Mouse (Mus musculus): ENCODE measurements around the gene Mesp2. TPM values are rescaled to one million over a fixed set of nuclear protein-coding genes. Genes with fewer than 3 reads are reported as not detected.

Mesp2 gene
- polyA plus RNA-seq, 1 experiment from 2014 or later: 1.7 TPM

DNA sequence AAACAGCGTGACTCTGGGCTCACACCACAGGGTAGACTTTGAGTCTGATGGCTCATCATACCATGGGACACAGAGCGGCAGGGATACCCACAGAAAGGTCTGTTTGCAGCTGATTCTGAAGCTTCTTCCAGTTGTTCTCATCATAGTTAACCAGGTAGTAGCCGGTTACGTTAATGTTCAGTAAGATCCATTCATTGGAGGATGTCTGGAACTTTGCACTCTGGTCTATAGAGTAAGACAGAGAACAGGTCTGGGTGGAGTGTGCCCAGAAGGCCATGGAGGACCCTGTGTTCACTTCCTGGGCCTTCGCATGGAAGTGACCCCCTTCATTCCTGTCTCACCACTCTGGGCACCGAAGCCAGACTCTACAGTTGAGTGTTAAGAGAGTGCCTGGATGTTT is 24.7 kb downstream of the Mesp2 start:
- no peak for ATAC-seq
- Histone ChIP-seq H3K4me2 (replicated peaks; ENCODE audit: low read depth) (no peak overlapping the region), H3K4me1 (replicated peaks; ENCODE audit: control insufficient read depth, insufficient read depth, low read length) (0 out of 2 replicates have a peak, but pooled peaks cover 3% of the 10 kb centered on the region), H3K4me3 (ENCODE audit: low read depth, low read length) (no peak overlapping the region), H3K9ac (ENCODE audit: low read depth, low read length) (no peak overlapping the region), H3K27me3 (replicated peaks; ENCODE audit: control insufficient read depth, insufficient read depth, low read length) (no peaks in the 10 kb centered on the region), H3K36me3 (ENCODE audit: control insufficient read depth, insufficient read depth) (peaks cover 43% of the 10 kb centered on the region), H3K27ac (ENCODE audit: low read depth, low read length) (no peak overlapping the region), H3K9me3 (ENCODE audit: control insufficient read depth) (no peaks in the 10 kb centered on the region)
- 86% methylated on average over 6 of the region's 6 CpGs for WGBS
- TF ChIP-seq CTCF (IDR thresholded peaks at IDR 0.05; ENCODE audit: low read depth): no peak

DNA sequence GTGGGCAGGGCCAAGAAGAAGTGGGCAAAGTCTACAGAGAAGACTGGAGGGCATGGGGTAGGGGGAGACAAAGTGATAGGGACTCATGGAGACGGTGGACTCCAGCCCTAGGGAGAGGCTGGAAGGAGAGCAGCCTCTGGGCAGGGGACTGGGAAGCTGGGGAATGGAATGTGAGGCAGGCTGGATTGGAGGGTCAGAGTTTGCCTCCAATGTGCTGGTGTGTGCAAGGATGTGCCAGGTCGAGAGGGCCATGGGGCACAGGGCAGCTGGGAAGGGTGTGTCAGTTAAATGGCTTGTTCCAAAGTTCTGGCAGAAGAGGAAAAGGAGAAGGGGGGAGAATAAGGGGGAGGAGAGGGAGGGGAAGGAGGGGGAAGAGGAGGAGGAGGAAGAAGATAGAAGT is 26.7 kb downstream of the Mesp2 start:
- Histone ChIP-seq H3K36me3 (ENCODE audit: control insufficient read depth, insufficient read depth) (peaks cover 42% of the 10 kb centered on the region; the same call in 1 of the 2 replicates), H3K9me3 (ENCODE audit: control insufficient read depth) (no peaks in the 10 kb centered on the region), H3K9ac (ENCODE audit: low read depth, low read length) (no peak overlapping the region), H3K27me3 (replicated peaks; ENCODE audit: control insufficient read depth, insufficient read depth, low read length) (no peaks in the 10 kb centered on the region), H3K4me3 (ENCODE audit: low read depth, low read length) (no peak overlapping the region), H3K27ac (ENCODE audit: low read depth, low read length) (no peak overlapping the region), H3K4me1 (replicated peaks; ENCODE audit: control insufficient read depth, insufficient read depth, low read length) (0 out of 2 replicates have a peak, but pooled peaks cover 3% of the 10 kb centered on the region), H3K4me2 (replicated peaks; ENCODE audit: low read depth) (no peak overlapping the region; the same call in 1 of the 2 replicates)
- no peak for TF ChIP-seq CTCF (IDR thresholded peaks at IDR 0.05; ENCODE audit: low read depth)
- ATAC-seq: peak; percentile 78
- 36% methylated on average over 2 of the region's 2 CpGs for WGBS

- Histone ChIP-seq H3K9me3 (ENCODE audit: control insufficient read depth) (no peaks in the 10 kb centered on the region), H3K4me3 (ENCODE audit: low read depth, low read length) (peak overlapping the region; percentile 41), H3K9ac (ENCODE audit: low read depth, low read length) (peak overlapping the region; percentile 53), H3K4me1 (replicated peaks; ENCODE audit: control insufficient read depth, insufficient read depth, low read length) (0 out of 2 replicates have a peak, but pooled peaks cover 2% of the 10 kb centered on the region), H3K4me2 (replicated peaks; ENCODE audit: low read depth) (peak overlapping the region; percentile 79), H3K27me3 (replicated peaks; ENCODE audit: control insufficient read depth, insufficient read depth, low read length) (no peaks in the 10 kb centered on the region), H3K27ac (ENCODE audit: low read depth, low read length) (peak overlapping the region; percentile 73), H3K36me3 (ENCODE audit: control insufficient read depth, insufficient read depth) (peaks cover 14% of the 10 kb centered on the region; the same call in 1 of the 2 replicates)
- TF ChIP-seq CTCF (IDR thresholded peaks at IDR 0.05; ENCODE audit: low read depth): no peak
- peak; percentile 57 for ATAC-seq
- WGBS: 21% methylated on average over 7 of the region's 7 CpGs
These were observed 31.6 kb downstream of the Mesp2 start for GRCm38 (mm10) chr7:79842163-79842562.

DNA sequence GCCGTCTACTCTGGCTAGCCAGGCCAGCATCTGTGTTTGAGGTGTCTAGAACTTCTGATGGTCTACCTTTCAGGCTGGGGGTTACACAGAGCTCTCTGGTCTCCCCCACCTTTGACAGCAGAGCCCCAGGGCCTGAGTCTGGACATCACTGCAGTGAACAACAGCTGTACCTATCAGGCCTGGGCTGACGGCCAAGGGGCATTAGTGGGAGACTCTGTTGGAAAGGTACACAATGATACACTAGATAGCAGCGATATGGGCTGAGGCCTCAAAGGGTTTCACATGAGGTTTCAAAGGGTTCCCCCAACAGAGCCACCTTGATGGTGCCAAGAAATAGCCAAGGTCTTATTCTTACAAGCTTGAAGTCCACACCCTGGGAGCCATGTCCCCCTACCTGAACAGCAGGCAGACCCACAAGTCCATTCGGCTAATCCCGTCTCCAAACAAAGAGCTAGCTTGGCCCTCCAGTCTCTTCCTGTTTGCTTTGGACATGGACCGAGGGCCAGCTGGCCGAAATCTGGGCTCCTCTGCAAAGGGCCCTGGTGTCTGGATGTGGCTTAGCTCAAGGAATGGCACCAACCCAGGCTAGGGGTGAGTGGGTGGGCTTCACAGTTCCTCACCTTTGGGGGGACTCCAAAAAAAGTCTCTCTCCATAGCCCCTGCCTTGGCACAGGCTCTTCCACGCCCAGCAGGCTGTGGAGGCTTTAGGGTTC is 33.7 kb downstream of the Mesp2 start:
- WGBS: 46% methylated on average over 8 of the region's 8 CpGs
- no peak overlapping the region for H3K27ac ChIP-seq (ENCODE audit: low read depth, low read length)
- no peaks in the 10 kb centered on the region for H3K27me3 ChIP-seq (replicated peaks; ENCODE audit: control insufficient read depth, insufficient read depth, low read length)
- 0 out of 2 replicates have a peak, but pooled peaks cover 2% of the 10 kb centered on the region for H3K4me1 ChIP-seq (replicated peaks; ENCODE audit: control insufficient read depth, insufficient read depth, low read length)
- H3K9ac ChIP-seq (ENCODE audit: low read depth, low read length): 0 out of 2 replicates have a peak overlapping the region, but pooled peaks have one; percentile 17
- no peak overlapping the region for H3K4me3 ChIP-seq (ENCODE audit: low read depth, low read length)
- peak overlapping the region; percentile 79 for H3K4me2 ChIP-seq (replicated peaks; ENCODE audit: low read depth)
- no peak for ATAC-seq
- peaks cover 9% of the 10 kb centered on the region; the same call in 1 of the 2 replicates for H3K36me3 ChIP-seq (ENCODE audit: control insufficient read depth, insufficient read depth)
- no peak for TF ChIP-seq CTCF (IDR thresholded peaks at IDR 0.05; ENCODE audit: low read depth)
- no peaks in the 10 kb centered on the region for H3K9me3 ChIP-seq (ENCODE audit: control insufficient read depth)

GRCm38 (mm10) chr7:79846342-79846741 is 35.8 kb downstream of the Mesp2 start:
- Histone ChIP-seq H3K9ac (ENCODE audit: low read depth, low read length) (no peak overlapping the region), H3K27ac (ENCODE audit: low read depth, low read length) (no peak overlapping the region), H3K27me3 (replicated peaks; ENCODE audit: control insufficient read depth, insufficient read depth, low read length) (no peaks in the 10 kb centered on the region), H3K4me3 (ENCODE audit: low read depth, low read length) (peak overlapping the region; percentile 50), H3K9me3 (ENCODE audit: control insufficient read depth) (no peaks in the 10 kb centered on the region), H3K4me2 (replicated peaks; ENCODE audit: low read depth) (peak overlapping the region; percentile 79), H3K4me1 (replicated peaks; ENCODE audit: control insufficient read depth, insufficient read depth, low read length) (0 out of 2 replicates have a peak, but pooled peaks cover 2% of the 10 kb centered on the region), H3K36me3 (ENCODE audit: control insufficient read depth, insufficient read depth) (0 out of 2 replicates have a peak, but pooled peaks cover 2% of the 10 kb centered on the region)
- ATAC-seq: no peak
- whole genome bisulfite sequencing: 62% methylated on average over 2 of the region's 2 CpGs
- TF ChIP-seq CTCF (IDR thresholded peaks at IDR 0.05; ENCODE audit: low read depth): no peak

Measured in intestine, postnatal 0 days (tissue).